Mouse (Mus musculus) adrenal gland, adult (tissue): ENCODE results near the gene Tas2r119.

Experiments used
- DNase-seq, 2 experiments: peaks; one replicate each; pipeline ENCODE4 v3.0.0; 2022 to 2023; ENCODE audit warnings: low spot score in 1 of 2; ENCODE audit not compliant: inconsistent age in 2 of 2

Gene Tas2r119

GRCm38 (mm10) chr15:32223028-32223427, 45.9 kb downstream of the Tas2r119 start:
- no peak for DNase-seq

- DNase-seq: no peak
Observed at GRCm38 (mm10) chr15:32225394-32225793, 48.3 kb downstream of the Tas2r119 start.

- DNase-seq: no peak
Observed at GRCm38 (mm10) chr15:32226381-32226780, 49.3 kb downstream of the Tas2r119 start.

GRCm38 (mm10) chr15:32226888-32227395, 49.9 kb downstream of the Tas2r119 start:
- peak; percentile 31 to 63 for DNase-seq
